Mouse (Mus musculus) ES-Bruce4 (cell line): ENCODE results near the gene Ccna1.

Experiments
- CTCF ChIP-seq: IDR thresholded peaks from one replicate; pipeline ENCODE4 v1.8.1; 2011; ENCODE audit warnings: low read depth, low read length
- EP300 ChIP-seq: IDR thresholded peaks from 2 replicates; pipeline ENCODE4 v1.6.1; 2011; ENCODE audit warnings: low read depth, low read length; ENCODE audit not compliant: insufficient read depth
- POLR2A ChIP-seq: IDR thresholded peaks from one replicate; pipeline ENCODE4 v1.8.1; 2011; ENCODE audit warnings: low read length; ENCODE audit not compliant: insufficient read depth

DNA sequence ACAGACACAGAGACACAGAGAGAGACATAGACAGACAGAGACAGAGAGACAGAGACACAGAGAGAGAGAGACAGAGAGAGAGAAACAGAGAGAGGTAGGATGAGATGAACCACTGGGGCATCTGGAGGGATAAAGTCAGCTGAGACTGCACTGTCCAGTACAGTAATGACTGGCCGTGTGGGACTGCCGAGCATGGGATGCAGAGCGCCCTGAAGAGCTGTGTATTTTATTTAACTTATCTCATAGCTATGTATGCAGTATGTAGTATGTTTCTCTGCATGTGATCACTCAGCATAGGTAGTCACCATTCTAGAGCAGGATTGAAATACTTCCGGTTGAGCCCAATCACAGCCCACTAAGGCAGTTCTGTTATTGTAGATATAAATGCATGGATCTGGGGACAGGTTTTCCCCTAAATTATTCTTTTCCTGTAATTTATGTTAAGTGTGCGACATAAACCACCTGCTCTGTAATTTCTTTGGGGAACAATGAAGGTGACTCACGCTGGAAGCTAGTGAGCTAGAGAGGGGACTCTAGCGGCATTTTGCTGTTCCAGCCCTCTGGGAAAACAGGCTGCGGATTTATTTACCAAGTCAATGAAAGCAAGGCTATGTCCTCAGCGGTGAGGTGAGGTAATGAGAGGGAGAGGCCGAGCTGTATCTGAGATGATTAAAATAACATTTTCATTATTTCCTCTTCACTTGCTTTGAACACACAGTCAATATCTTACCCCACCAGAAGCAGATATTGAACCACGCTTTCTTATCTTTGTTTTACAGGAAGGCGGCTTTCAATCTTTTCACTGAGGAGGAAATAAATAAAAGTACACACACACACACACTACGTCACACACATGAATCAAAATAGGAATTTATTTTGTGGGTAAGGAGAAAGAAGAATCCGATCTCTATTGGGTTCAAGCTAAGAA lies 10.7 kb upstream of the Ccna1 start:
- no peak for TF ChIP-seq CTCF
- TF ChIP-seq EP300: no peak
- no peak for TF ChIP-seq POLR2A
